Mouse (Mus musculus): Measurements from ENCODE around the gene Psat1.

Psat1 gene

DNA sequence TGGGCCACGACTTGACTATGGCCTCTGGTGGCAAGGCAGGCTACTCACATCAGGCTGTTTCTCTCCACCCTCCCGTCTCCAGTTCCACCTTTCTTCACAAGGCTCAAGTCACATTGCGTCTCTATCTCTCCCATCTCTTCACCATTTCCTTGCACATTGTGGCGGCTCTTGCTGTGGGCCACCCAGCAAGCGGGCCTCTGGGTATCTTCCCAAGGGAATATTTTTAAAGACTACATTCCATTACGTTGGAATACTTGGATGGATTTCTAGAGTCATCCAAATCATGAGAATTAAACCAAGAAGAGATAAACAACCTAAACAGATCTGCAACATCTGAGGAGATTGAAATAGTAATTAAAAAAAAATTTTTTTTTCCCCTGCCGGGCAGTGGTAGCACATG lies at the start of gene Psat1:
Psat1 (minus strand) TSS at position 101 of the 400 bp plus-strand sequence.
- no peak for DNase-seq (ENCODE audit: low spot score)

- no peak for DNase-seq (ENCODE audit: low spot score)
Observed at GRCm38 (mm10) chr19:15990102-15990501, 43.0 kb upstream of the Psat1 start.

GRCm38 (mm10) chr19:15985172-15985713 lies 38.1 kb upstream of the Psat1 start:
- no peak for DNase-seq (ENCODE audit: low spot score)

GRCm38 (mm10) chr19:15984449-15985171 lies 37.5 kb upstream of the Psat1 start, which contains the start of gene Cep78:
Gene Cep78 (minus strand): TSS chr19:15984989.
- DNase-seq (ENCODE audit: low spot score): peak; percentile 98

DNA sequence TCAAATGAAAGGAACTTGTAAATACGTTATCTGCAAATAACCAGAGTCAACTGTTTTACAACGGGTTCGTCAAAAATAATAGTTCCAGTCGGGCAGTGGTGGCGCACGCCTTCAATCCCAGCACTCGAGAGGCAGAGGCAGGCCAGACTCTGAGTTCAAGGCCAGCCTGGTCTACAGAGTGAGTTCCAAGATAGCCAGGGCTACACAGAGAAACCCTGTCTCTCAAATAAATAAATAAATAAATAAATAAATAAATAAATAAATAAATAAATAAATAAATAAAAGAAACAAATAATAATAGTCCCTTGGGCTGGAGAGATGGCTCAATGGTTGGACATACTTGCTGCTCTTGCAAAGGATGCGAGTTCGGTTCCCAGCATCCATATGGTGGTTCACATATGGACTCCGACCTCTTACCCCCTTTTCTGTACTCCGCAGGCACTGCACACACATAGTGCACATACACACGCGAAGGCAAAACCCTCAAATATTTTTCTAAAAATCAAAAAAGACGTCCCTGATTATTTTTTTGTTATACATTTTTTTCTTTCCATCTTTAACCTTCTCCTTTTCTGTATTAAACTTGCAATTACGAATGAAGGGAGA lies 36.7 kb upstream of the Psat1 start:
- peak; percentile 25 for DNase-seq (ENCODE audit: low spot score)

DNA sequence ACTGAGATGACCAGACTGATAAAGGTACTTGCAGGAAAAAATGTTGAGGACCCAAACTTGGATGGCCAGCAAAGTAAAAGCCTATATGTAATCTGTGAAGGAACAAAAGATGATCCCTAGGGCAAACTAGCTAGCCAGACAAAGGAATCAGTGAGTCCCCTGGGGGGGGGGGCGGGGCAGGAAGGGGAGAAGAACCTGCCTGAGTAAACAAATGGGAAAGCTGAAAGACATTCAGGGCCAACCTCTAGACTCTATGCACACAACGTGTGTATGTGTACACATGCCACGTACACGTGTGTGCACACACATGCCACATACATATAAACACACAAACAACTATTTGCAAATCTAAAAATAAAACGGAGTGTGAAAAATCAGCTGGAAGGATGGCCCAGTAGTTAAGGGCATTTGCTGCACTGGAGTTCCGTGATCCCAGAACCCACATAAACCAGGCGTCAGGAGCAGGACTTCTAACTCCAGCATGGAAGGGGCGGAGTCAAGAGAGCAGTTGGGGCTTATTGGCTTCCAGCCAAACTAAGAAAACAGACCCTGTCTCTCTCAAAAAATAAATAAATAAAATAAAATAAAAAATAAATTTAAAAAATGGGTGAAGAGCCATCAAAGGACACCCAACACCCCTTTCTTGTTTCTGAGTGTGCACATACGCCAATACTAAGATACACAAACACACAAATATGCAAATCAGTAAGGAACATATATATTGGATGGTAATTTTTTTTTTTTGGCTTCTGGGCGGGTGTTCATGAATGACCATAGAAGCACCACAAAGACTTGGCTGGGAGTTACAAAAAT lies 36.0 kb upstream of the Psat1 start:
- peak; percentile 54 for DNase-seq (ENCODE audit: low spot score)

DNA sequence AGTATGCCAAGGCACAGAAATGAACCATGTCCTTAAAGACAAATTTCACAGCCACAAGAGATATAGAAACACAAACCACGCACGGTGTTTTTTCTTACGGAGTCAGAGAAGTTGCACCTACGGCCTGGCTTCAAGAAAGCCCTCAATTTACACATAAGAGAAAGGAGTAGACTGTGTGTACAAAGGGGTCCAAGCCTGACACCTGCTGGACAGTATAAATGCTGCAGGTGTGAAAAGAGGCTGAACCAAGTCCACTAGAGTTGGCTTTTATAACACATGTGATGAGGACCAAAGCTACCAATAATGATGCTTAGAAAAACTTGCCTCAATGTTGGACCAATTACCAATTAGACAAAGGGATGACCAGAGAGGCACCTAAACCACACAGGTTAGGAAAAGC lies 34.7 kb upstream of the Psat1 start:
- peak; percentile 76 for DNase-seq (ENCODE audit: low spot score)

DNA sequence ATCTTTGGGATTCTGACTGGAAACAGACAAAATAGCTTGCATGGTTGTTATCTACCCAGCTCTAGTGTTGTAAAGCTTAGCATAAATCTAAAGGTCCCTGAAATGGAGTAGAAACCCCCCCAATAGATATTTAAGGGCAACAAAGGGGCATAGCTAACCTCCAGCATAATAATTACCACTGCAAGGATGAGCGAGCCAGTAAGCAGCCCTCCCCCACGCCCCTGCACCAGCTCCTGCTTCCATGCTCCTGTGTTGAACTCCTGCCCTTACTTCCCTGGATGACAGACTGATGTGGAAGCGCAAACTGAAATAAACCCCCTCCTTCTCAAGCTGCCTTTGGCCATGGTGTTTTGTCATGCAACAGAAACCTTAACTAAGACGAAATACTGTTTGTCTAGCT lies 26.2 kb upstream of the Psat1 start:
- DNase-seq (ENCODE audit: low spot score): no peak

GRCm38 (mm10) chr19:15965082-15965481 lies 17.9 kb upstream of the Psat1 start:
- peak; percentile 74 for DNase-seq (ENCODE audit: low spot score)

GRCm38 (mm10) chr19:15964533-15964932 lies 17.4 kb upstream of the Psat1 start:
- DNase-seq (ENCODE audit: low spot score): no peak

DNA sequence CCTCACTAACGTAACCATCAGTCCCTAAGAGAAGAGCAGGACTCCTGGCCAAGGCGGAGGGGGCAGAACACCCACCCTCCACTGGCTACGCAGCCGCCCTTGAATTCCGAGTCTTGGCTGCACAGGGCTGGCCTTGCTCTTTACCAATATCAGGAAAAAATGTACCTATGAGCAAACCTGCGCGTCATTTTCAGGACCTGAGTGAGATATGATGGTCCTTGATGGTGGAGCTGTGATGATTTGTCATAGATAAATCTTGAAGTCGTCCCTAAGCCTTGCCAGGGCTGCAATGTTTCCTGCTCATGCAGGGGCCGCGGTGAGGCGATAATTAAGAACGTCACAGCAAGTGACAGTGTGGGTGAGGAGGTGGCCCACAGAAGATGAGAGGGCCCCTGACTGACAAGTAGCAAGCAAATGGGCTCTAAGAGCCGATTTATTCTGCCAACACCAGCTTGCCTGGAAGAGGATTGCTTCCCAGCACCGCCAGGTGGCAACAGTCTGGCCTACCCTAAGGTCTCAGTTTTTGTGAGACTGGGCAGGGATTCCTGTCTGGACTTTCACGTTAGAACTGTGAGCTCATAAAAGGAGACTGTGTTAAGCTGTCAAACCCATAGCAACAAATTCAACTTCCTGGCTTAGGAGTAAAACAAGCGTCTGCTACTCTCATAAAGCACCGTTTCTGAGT lies 16.0 kb upstream of the Psat1 start:
- no peak for DNase-seq (ENCODE audit: low spot score)

- no peak for DNase-seq (ENCODE audit: low spot score)
Observed at GRCm38 (mm10) chr19:15962313-15962712, 15.2 kb upstream of the Psat1 start.

GRCm38 (mm10) chr19:15950225-15950624 lies 3.1 kb upstream of the Psat1 start:
- DNase-seq (ENCODE audit: low spot score): no peak

- DNase-seq (ENCODE audit: low spot score): no peak
Observed at GRCm38 (mm10) chr19:15948867-15949266, 1.7 kb upstream of the Psat1 start.

DNA sequence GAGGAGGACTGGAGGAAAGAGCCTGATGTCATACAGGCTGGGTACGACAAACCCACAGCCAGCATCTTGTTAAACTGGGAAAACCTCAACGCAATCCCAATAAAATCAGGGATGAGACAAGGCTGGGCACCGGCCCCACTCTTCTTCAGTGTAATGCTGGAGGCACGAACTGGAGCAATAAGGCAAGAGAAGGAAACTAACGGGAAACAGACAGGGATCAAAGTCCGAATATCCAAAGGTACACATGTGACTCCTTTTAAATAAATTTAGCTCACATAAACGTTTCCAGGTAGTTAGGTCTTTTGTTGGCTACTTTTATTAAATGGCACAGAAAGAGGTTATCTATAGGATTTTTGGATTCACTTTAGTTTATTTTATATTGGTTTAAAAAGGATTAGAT lies 1.3 kb upstream of the Psat1 start:
- DNase-seq (ENCODE audit: low spot score): no peak

GRCm38 (mm10) chr19:15946663-15947062 lies 474 bp downstream of the Psat1 start:
- DNase-seq (ENCODE audit: low spot score): no peak

GRCm38 (mm10) chr19:15943117-15943423 lies 4.1 kb downstream of the Psat1 start:
- no peak for DNase-seq (ENCODE audit: low spot score)

DNA sequence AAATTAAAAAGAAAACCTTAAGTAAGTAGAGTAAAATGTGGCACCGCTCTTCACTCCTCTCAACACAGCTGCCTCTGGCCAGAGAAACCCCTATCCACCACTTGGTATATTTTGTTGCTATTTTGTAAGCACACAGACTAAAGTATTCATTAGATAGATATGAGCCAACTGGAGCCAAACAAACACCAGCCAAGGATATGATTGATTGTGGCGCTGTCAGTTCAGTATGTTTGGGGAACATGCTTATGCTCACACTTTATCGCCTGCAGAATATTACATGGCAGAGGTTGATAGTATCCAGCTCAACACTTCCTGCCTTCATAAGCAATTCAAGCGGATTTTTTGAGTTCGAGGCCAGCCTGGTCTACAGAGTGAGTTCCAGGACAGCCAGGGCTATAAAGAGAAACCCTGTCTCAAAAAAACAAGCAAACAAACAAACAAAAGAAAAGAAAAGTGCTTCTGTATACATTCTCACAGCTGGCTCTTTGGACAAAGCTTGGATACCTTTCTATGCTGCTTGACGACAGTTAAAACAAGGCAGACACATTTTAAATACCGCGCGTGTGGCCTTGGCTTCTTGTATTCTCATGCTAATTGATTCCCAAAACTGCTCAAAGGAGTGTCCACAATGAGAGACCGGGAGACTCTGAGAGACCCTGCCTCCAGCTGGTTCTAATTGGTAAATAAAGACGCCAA lies 4.6 kb downstream of the Psat1 start:
- DNase-seq (ENCODE audit: low spot score): peak; percentile 18

GRCm38 (mm10) chr19:15941399-15941798 lies 5.7 kb downstream of the Psat1 start:
- DNase-seq (ENCODE audit: low spot score): no peak

DNA sequence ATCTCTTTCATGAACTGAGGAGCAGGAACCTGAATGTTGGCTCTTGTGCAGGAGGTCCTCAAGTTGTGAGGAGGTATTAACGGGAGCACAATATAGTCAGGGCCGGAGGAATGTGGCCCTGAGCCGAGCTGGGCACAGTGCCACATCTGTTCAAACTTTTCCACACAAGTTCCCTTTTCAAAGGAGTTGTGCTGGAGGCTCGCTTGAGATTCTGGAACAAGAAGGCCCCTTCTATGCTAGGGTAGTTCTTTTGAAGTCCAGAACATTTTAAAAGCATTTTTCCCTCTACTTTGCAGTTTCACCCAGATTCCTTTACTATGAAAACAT lies 21.5 kb downstream of the Psat1 start:
- DNase-seq (ENCODE audit: low spot score): peak; percentile 25

DNA sequence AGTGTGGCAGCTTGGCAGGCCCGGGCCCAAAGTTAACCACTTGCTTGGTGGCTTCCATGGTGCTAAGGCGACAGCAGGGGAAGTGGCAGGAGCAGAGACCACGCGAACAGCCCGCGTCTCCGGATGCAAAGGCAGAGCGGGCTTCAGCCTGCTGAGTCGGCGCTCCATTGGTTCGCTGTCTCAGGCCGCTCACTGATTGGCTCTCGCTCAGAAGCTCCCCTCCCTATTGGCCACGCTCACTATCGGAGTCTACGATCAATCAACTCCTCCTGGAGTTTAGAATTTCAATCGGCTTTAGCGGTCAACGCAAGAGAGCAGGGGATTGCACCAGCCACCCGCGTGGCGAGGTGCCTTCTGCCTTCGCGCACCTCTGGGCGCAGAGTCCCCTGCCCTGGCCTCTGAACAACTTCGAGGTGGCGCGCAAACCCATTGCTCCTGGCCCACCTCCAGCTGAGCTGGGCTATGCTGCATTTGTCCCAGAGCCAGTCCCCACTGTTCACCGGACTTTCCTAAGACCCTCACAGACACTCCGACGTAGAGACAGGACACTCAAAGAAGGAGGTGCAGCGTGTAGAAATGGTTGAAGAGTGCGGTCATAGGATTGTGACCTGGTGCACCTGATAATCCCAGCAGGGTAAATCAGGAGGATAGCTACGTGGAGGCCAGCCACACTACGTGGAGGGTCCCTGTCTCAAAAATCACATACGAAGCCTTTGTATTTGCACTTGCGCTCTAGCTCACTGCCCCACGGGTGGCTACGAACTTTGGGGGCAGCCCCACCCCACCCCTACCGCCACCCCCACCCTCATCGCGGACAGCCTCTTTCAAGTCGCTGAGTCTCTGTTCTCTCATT lies 22.0 kb downstream of the Psat1 start:
- DNase-seq (ENCODE audit: low spot score): peak; percentile 97

Measured in embryo, embryonic 10 days (tissue).